Mouse (Mus musculus): ENCODE data around the gene Szt2.

Gene Szt2

DNA sequence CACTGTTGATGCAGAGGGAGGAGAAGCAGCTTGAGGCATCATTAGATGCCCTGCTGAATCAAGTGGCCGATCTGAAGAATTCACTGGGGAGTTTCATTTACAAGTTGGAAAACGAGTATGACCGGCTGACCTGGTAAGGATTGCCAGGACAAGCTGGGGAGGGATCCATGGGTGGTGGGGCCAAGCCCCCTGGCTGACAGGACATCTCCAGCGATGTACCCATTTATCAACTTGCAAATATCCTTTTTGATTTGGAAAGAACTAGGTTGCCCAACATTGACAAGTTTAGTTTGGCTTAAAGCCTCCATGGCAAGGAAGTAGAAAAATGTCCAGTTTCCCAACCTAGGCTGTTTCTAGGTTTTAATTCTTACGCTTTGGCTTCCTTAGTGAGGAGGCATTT, 1.8 kb upstream of the Szt2 start:
- no peak for DNase-seq (ENCODE audit: low read depth)

DNA sequence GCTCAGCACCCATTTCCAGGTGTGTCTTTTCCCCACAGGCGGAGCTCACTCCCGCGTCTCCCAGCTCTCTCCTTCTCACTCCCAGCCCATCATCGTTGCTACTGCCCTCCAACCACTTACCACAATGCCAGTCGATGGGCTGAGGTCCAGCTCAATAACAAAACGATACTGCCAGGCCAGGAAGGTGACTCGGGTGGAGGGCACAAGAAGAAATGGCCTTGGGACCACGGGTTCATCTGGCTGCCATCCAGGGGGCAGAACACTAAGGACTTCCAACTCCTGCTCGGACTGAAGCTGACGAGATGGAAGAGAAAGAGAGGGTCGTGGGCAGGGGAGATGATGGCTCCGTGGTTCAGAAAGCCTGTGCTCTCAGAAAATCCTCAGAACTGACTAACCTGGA, 6.4 kb downstream of the Szt2 start:
- no peak for DNase-seq (ENCODE audit: low read depth)

DNA sequence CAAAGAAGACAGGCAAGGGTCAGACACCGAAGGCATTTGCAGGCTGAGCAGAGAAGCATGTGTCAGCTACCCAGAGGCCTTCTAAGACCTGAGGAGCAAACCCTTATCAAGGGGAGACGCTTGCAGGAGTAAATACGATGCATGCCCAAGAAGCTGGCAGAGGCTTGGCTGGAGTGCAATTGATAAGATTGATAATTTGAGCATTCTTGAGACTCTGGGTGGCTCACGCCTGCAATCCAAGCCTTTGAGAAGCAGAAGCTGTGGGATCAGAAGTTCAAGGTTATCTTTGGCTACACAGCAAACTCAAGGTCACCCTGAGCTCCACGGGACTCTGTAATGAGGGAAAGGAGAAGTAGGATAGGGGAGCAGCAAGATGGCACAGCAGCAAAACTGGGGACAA, 7.2 kb downstream of the Szt2 start:
- DNase-seq (ENCODE audit: low read depth), result no peak

DNA sequence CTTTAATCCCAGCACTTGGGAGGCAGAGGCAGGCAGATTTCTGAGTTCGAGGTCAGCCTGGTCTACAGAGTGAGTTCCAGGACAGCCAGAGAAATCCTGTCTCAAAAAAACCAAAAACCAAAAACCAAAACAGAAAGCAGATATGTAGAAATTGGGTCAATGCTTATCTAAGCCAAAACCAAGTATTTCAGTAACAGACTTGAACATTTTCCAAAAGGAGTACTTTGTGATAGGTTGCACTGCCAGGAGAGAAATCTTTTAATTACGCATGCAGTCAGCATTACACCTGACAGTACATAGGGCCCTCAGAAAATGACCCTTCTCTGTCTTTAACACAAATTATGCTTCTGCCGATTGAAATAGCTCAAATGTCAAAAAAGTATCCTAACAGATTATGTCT, 7.7 kb downstream of the Szt2 start:
- DNase-seq (ENCODE audit: low read depth), result no peak

DNA sequence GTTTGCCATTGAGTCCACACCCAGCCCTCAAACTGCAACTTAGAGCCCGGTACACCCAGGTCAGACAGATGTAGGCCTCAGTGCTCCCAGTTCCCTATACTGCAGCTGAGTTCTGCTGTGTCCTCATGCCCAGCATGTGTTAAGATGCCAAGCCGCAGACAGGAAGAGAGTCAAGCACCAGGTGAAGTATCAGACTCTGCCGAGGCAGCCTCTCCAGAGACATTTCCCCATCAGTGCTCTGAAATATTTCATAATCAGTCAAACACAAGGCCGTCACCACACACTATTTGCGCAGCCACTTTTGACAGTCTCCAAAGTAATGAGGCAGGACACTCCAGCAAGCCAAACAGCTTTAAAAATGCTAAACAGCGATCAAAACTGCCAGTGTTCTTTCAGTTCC, 10.7 kb downstream of the Szt2 start:
- no peak for DNase-seq (ENCODE audit: low read depth)

DNA sequence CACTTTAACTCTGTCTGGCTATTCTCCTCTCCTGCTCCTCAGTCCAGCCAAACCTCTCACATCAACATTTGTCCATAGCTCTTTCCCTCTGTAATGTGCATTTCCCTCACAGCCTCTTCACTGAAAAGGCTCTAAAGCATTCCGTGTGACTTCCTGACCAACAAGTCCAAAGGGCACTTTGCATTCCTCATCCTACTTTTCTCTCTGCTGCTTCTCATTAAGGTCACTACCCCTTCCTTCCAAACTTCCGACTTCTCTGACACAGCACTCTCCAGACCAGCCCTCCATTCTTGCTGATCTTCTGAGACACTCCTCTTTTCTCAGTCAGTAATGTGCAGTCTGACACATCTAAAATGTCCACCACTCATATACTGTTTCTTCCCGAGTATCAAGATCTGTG, 12.6 kb downstream of the Szt2 start:
- DNase-seq (ENCODE audit: low read depth), result no peak

DNA sequence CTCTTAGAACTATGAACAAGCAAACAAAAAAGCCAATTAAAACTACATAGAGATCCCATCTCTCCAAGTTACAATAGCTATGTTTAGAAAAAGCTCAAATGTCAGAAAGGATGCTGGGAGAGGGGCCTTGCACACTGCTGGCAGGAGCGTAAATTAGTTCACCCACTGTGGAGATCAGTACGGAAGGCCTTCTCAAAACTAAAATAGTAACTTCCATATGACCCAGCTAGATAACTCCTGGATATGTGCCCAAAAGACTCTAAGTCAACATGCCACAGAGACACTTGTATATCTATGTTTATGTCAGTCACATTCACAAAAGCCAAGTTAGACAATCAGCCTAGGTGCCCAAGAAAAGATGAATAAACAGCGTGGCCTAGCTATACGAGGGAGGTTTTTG, 13.8 kb downstream of the Szt2 start:
- DNase-seq (ENCODE audit: low read depth), result no peak

DNA sequence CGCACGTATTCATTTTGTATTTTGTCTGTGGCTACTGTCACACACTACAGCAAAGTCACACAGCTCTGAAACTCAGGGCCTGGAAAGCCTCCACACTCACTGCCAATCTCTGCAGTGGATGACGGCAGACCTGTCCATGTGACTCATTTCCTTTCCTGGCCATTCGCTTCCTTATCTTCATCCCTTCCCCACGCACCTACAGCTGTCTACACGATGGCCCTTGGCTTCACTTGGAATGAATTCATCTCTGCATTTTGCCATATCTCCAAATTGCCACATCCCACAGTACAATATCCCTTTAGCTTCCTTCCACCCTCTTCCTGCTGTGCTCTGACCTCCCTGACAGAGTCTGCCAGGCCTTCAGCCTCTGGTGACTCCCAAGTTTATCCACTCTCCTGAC, 14.6 kb downstream of the Szt2 start:
- peak; percentile 15 for DNase-seq (ENCODE audit: low read depth)

DNA sequence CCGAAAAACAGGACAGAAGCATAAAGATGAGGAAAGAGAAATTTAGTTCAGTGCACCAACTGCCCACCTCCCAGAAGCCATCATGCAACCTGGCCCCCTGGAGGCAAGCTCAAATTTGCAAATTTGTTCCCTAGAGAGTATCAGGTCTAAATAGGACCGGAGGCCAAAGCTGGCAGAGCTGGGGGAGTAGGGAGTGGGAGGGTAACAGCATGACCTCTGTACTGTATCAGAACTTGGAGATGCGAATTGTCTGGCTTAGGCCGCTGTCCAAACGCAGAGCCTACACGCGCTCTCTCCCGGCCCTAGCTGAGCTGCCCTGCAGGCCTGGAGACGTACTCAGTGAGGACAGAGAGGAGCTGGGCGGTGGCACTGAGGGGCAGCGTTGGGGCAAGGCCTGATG, 18.9 kb downstream of the Szt2 start:
- DNase-seq (ENCODE audit: low read depth), result no peak

DNA sequence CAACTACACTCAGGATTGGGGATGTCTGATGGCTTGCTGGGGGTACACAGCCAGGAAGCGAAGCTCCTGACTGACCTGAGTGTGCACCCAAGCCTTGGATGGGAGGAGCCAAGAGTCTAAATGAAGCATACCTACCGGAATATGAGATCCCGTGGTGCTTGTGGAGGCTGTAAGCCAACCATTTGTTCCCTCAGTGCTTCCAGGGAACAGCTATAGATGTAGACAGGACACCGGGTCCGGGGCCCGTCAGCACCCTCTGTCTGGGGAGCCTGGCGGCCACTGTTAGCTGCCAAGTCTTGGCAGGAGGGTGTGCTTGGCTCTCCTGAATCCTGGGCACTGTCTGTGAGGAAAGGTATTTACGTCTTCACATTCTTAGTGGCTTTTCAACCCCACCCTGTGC, 21.8 kb downstream of the Szt2 start:
- DNase-seq (ENCODE audit: low read depth), result no peak

DNA sequence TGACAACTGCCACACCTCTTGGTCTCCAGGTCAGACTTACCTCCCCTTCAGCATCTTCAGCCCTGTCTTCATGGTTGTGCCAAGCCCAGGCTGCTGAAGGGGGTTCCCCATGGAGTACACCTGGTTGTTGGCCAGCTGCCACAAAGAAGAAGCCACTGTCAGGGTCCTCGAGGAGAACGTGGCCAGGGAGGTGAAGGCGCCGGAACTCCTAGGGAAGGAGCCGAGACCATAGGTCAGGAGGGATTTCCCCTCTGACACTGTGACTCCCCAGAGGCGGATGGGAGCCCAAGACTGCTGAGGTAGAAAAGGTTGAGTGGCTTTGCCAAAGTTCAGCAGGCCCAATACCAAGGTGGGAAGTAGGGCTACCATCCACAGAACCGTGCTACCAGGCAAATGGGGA, 25.8 kb downstream of the Szt2 start:
- DNase-seq (ENCODE audit: low read depth), result no peak

DNA sequence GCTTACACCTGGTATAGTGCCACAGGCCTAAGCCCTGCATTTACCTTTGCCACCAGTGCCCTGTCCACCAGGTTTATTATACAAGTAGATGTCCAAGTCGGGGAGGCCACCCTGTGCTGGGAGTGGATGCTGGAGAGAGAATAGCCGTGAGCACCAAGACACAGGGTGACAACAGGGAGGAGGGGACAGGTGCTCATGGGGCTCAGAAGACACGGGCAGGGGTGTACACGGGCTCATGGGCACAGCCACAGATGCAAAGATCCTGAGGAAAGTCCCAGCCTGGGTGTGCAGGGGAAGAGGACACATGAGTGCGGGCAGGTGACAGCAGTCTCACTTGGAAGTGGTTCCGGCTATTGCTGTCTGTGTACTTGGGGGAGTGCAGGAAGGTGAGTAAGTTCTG, 33.1 kb downstream of the Szt2 start:
- no peak for DNase-seq (ENCODE audit: low read depth)

DNA sequence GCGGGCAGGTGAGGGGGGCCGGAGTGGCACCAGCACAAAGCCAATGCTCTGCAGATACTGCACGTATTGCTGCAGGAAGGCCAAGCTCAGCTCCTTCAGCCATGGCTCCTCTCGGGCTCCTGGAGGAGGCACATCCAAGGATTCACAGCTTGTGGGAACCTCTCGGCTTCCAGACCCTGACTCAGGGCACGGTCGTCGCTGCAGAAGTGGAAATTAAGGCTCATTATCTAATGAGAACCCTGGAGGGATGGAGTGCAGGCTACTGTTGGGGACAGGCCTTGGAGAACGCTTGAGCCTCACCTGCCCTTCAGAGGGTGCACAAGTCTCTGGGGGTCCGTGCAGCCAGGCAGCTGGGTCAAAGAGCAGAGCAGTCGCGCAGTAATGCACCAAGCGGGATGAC, 37.3 kb downstream of the Szt2 start:
- DNase-seq (ENCODE audit: low read depth), result no peak

DNA sequence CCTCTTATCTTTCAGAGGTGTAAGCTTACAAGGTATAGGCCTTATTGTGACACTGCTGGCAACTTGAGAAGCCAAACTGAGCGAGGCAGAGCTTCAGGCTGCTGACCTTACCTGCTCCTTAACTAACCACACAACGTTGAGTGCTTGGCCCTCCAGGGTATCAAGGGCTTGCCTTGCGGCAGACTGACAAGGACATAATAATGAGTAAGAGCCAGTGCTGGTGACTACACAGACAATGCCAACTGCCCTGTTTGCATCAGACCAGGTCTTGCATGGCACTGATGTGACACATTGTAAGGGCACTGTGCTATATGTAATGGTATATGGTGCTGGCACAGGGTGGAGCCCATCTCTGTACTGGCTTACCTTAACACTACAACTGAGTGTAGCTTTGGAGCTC, 40.5 kb downstream of the Szt2 start:
- no peak for DNase-seq (ENCODE audit: low read depth)

DNA sequence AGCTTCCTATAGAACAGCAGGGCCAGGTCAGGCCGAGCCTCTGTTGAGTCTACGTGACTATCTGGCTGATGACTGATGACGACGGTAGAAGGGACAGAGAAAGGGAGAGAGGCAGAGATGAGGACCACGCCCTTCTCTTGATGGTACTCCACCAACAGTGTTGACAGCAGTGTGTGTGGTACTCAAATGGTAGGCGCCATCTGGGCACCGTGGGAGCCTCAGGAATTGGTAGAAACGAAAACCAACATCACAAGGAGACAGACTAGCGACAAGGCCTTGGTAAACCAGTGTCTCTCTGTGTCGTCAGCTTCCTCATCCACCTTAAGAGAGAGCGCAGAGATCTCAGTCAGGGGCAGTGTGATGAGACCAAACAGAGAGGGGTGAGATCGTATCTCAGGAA, 41.5 kb downstream of the Szt2 start:
- DNase-seq (ENCODE audit: low read depth), result no peak

DNA sequence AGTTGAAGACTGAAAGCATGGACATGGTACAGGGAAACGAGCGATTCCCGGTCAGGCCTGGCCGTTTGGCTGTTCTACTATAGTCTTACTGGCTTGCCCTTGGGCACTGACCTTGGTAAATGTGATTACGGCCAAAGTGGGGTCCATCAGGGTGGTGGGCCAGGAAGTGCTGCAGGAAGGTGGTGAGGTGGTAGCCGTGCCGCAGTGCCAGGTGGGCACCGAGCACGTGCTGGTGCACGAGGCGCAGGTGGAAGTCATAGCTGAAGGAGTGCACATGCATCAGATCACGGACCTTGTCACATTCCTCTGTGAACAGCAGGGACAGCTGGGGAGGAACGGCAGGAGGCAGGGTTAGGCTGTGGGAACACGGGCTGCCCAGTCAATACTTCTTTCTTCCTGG, 43.1 kb downstream of the Szt2 start:
- no peak for DNase-seq (ENCODE audit: low read depth)

DNA sequence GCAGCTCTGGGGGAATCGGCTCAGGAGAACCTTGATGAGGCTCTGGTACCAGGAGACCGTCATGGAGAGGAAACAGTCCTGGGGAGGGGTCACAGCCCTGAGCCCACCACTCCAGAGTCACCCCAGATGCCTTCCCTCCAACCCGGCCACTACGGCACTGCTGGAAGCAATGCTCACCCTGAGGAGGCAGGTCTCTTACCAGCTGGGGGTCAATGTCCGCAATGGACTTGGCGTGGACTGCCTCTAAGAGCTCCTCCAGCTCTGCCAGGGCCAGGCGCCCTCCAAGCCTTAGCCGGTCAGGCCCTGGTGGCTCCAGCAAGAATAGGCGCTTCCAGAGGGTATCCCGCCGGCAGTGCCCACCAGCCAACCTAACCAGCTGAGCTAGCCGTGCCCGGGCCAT, 44.4 kb downstream of the Szt2 start:
- no peak for DNase-seq (ENCODE audit: low read depth)

DNA sequence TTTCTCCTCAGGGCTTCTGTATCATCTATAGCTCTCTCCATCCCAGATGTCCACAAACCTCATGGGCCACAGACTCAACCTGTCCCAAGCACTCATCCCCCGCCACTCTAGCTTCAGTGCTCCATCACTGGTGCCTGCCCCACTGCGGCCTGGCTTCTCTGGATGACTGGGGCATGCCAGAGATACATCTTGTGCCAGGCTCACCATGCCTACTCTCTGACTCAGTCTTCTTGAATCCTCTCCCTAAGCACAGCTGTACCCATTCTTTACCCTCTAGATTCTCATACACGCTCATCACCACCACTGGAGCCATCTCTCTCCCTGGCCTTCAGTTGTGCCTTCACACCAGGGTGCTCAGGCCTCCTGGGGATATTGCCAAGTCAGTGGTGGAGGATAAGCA, 45.1 kb downstream of the Szt2 start:
- no peak for DNase-seq (ENCODE audit: low read depth)

DNA sequence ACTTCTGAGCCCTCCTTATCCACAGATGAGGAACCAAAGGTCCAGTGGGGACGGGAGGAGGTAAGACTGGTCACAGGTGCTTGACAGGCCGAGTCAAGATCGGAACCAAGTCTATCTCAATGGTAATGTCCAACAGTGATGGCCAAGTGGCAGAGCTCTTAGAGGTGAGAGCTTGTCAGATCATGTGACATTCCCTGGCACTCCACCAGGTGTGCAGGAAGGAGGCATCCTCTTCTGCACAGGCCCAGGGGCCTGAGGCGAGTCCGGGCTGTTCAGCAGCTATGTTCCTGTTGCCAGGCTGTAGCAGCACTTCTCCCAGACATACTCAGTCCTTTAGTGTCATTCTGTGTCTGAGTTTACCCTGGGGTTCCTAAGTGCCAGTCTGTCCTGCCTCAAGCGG, 46.2 kb downstream of the Szt2 start:
- no peak for DNase-seq (ENCODE audit: low read depth)

DNA sequence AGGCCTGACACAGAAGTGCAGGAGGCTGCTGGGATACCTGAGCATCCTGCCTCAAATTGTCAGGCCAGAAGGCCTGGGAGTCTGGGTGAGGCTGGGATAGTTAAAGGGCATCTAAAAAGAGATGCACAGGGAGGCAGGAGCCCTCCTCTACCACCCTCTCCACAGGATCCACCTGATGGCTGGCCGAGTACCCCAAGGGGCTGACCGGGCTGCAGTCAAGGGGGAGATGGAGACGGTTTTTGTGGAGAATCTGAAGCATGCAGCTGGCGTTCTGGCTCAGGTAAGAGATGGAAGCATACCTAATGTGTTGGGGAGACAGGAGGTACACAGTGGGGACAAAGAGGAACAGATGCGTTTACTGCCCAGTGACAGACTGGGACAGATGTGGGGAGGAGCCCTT, 47.6 kb downstream of the Szt2 start:
- no peak for DNase-seq (ENCODE audit: low read depth)

DNA sequence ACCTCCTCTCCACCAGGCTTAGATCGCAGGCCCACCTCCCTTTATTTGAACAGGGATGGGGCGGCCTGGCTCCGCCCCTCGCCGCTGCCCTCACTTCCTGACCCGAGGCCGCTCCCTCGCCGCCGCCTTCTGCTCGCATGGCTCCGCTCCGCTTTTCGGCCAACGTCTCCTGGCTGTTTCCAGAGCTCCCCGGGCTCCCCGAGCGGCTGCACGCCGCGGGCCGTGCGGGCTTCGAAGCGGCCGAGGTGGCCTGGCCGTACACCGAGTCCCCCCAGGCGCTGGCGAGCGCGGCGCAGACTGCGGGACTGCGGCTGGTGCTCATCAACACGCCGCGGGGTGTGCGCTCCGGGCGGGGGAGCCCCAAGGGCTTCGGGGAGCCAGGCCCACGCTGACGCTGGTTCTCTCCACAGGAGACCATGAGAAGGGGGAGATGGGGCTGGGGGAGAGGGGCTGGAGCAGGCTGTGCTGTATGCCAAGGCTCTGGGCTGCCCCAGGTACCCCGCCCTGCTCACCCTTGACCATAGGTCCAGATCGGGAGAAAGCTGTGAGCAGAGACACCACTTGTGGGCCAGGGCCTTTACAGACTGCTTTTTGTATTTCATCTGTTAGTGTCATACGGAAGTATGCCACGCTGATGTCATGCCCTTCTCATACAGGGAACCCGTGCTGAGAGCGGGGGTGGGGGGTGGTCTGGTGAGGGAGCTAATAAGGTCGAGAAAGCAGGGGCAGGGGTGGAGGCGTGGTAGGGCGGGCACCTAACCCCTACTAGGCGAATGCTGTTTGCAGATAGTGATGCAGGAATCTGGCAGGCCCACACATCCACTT, 49.0 kb downstream of the Szt2 start:
- DNase-seq (ENCODE audit: low read depth), result peak; percentile 78

DNA sequence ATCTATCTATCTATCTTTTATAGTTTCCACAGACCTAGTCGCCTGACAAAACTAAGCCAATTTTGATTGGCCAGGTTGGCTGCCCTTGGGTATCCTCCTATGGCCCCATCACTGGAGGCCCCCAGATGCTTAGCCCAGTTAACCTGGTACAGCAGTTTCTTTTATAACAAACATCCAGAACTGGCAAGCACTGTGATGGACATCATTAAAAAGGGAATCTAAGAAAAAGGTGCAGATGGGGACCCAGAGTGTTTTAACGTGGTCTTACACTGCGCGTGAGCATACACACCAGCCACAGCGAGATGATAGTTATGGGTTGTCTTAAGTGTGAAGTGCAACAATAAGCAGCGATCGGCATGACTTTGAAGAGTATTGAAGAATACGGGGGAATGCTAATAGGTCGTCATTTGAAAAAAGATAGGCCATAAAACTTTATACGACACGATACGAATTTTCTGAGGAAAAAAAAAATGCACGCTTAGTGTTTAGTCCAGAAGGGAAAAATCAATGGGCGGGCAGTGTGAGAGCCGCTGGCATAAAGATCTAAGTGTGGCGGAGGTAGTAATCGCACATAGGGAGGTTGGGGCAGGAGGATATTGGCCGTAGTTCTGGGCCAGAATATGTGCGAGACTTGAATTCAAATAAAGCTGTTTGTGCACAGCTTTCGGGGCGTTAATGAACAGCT, 49.7 kb downstream of the Szt2 start:
- no peak for DNase-seq (ENCODE audit: low read depth)

DNA sequence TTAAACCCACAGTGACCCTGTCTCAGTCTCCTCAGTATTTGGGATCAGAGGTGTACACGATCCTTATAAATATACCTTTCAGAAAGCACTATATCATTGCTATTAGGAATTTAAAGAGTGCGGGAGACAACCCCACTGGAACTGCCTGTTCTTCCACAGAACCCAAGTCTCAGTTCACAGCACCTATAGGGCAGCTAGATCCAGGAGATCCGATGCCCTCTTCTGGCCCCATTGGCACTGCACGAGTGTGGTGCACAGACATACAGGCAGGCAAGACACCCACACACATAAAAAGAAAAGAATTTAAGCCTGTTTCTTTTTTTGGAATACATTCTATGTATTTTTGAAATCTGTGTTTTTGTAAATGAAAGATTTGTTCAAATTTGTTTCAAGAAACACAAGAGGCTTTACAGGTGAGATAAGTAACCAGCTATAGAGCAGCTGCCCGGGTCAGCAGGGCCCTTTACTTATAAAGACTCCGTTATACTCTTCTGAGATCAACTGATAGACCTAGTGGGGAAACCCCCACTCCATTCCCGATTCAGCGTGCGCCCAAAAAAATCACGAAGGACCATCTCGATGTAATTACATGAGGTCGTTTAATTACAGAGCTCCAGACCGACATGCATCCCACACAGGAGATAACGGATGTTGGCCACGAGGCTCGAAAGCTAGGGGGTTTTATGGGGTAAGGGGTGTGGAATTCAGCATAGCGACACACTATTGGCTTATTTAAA, 50.7 kb downstream of the Szt2 start:
- peak; percentile 25 for DNase-seq (ENCODE audit: low read depth)
